Mouse (Mus musculus): ENCODE data around the gene Atg9a. TPM values are rescaled to one million over a fixed set of nuclear protein-coding genes. Genes with fewer than 3 reads are reported as not detected.
A peak's percentile ranks its signal among the peaks of the same experiment; 100 is the strongest.

Atg9a gene
- polyA plus RNA-seq, 1 experiment from 2014 or later, result 51.3 TPM

- Histone ChIP-seq H3K4me2 (ENCODE audit: low read depth, low read length) (no peak overlapping the region), H3K4me1 (ENCODE audit: control insufficient read depth, insufficient read depth, low read length) (no peaks in the 10 kb centered on the region), H3K36me3 (ENCODE audit: control insufficient read depth, insufficient read depth, low read length) (no peaks in the 10 kb centered on the region), H3K9ac (replicated peaks; ENCODE audit: low read depth, low read length) (no peak overlapping the region), H3K27me3 (ENCODE audit: control insufficient read depth, insufficient read depth, low read length) (no peaks in the 10 kb centered on the region), H3K9me3 (ENCODE audit: control insufficient read depth, low read length) (no peaks in the 10 kb centered on the region), H3K27ac (ENCODE audit: low read depth, low read length) (no peak overlapping the region), H3K4me3 (ENCODE audit: low read depth, low read length) (no peak overlapping the region)
- 78% methylated on average over 4 of the region's 4 CpGs for WGBS
- no peak for ATAC-seq (ENCODE audit: low read depth)
Measured at GRCm38 (mm10) chr1:75229158-75229557, 37.2 kb upstream of the Atg9a start.

- H3K27ac ChIP-seq (ENCODE audit: low read depth, low read length), result no peak overlapping the region
Measured at GRCm38 (mm10) chr1:75227653-75228052, 35.7 kb upstream of the Atg9a start.

GRCm38 (mm10) chr1:75226138-75226537 lies 34.1 kb upstream of the Atg9a start:
- Histone ChIP-seq H3K27ac (ENCODE audit: low read depth, low read length) (no peak overlapping the region), H3K4me3 (ENCODE audit: low read depth, low read length) (no peak overlapping the region), H3K9ac (replicated peaks; ENCODE audit: low read depth, low read length) (no peak overlapping the region), H3K9me3 (ENCODE audit: control insufficient read depth, low read length) (no peaks in the 10 kb centered on the region), H3K36me3 (ENCODE audit: control insufficient read depth, insufficient read depth, low read length) (no peaks in the 10 kb centered on the region), H3K4me2 (ENCODE audit: low read depth, low read length) (no peak overlapping the region), H3K27me3 (ENCODE audit: control insufficient read depth, insufficient read depth, low read length) (peaks cover 5% of the 10 kb centered on the region), H3K4me1 (ENCODE audit: control insufficient read depth, insufficient read depth, low read length) (no peaks in the 10 kb centered on the region)
- ATAC-seq (ENCODE audit: low read depth), result no peak
- 74% methylated on average over 2 of the region's 2 CpGs for WGBS

More at GRCm38 (mm10) chr1:75227653-75228052, 35.7 kb upstream of the Atg9a start:
- no peak overlapping the region for H3K4me3 ChIP-seq (ENCODE audit: low read depth, low read length)
- no peaks in the 10 kb centered on the region for H3K4me1 ChIP-seq (ENCODE audit: control insufficient read depth, insufficient read depth, low read length)
- H3K9ac ChIP-seq (replicated peaks; ENCODE audit: low read depth, low read length), result no peak overlapping the region
- WGBS, result 72% methylated on average over 1 of the region's 1 CpGs
- no peak overlapping the region for H3K4me2 ChIP-seq (ENCODE audit: low read depth, low read length)
- no peak for ATAC-seq (ENCODE audit: low read depth)
- H3K9me3 ChIP-seq (ENCODE audit: control insufficient read depth, low read length), result no peaks in the 10 kb centered on the region
- no peaks in the 10 kb centered on the region for H3K36me3 ChIP-seq (ENCODE audit: control insufficient read depth, insufficient read depth, low read length)
- 0 out of 2 replicates have a peak, but pooled peaks cover 2% of the 10 kb centered on the region for H3K27me3 ChIP-seq (ENCODE audit: control insufficient read depth, insufficient read depth, low read length)

- Histone ChIP-seq H3K36me3 (ENCODE audit: control insufficient read depth, insufficient read depth, low read length) (no peaks in the 10 kb centered on the region), H3K4me3 (ENCODE audit: low read depth, low read length) (no peak overlapping the region), H3K27me3 (ENCODE audit: control insufficient read depth, insufficient read depth, low read length) (peaks cover 12% of the 10 kb centered on the region), H3K9me3 (ENCODE audit: control insufficient read depth, low read length) (no peaks in the 10 kb centered on the region), H3K4me2 (ENCODE audit: low read depth, low read length) (no peak overlapping the region), H3K4me1 (ENCODE audit: control insufficient read depth, insufficient read depth, low read length) (no peaks in the 10 kb centered on the region), H3K27ac (ENCODE audit: low read depth, low read length) (no peak overlapping the region), H3K9ac (replicated peaks; ENCODE audit: low read depth, low read length) (no peak overlapping the region)
- WGBS, result 69% methylated on average over 3 of the region's 3 CpGs
- ATAC-seq (ENCODE audit: low read depth), result no peak
Measured at GRCm38 (mm10) chr1:75225473-75225872, 33.5 kb upstream of the Atg9a start.

GRCm38 (mm10) chr1:75223532-75223931 lies 31.5 kb upstream of the Atg9a start:
- no peaks in the 10 kb centered on the region for H3K9me3 ChIP-seq (ENCODE audit: control insufficient read depth, low read length)
- H3K9ac ChIP-seq (replicated peaks; ENCODE audit: low read depth, low read length), result no peak overlapping the region
- 74% methylated on average over 6 of the region's 6 CpGs for WGBS
- H3K27me3 ChIP-seq (ENCODE audit: control insufficient read depth, insufficient read depth, low read length), result peaks cover 23% of the 10 kb centered on the region
- ATAC-seq (ENCODE audit: low read depth), result no peak
- no peak overlapping the region for H3K27ac ChIP-seq (ENCODE audit: low read depth, low read length)
- H3K36me3 ChIP-seq (ENCODE audit: control insufficient read depth, insufficient read depth, low read length), result no peaks in the 10 kb centered on the region
- no peak overlapping the region for H3K4me3 ChIP-seq (ENCODE audit: low read depth, low read length)
- H3K4me2 ChIP-seq (ENCODE audit: low read depth, low read length), result no peak overlapping the region
- H3K4me1 ChIP-seq (ENCODE audit: control insufficient read depth, insufficient read depth, low read length), result peaks cover 5% of the 10 kb centered on the region; the same call in 1 of the 2 replicates

- Histone ChIP-seq H3K36me3 (ENCODE audit: control insufficient read depth, insufficient read depth, low read length) (no peaks in the 10 kb centered on the region), H3K4me3 (ENCODE audit: low read depth, low read length) (no peak overlapping the region), H3K4me2 (ENCODE audit: low read depth, low read length) (no peak overlapping the region), H3K27me3 (ENCODE audit: control insufficient read depth, insufficient read depth, low read length) (peaks cover 27% of the 10 kb centered on the region), H3K9ac (replicated peaks; ENCODE audit: low read depth, low read length) (no peak overlapping the region), H3K27ac (ENCODE audit: low read depth, low read length) (no peak overlapping the region), H3K9me3 (ENCODE audit: control insufficient read depth, low read length) (no peaks in the 10 kb centered on the region), H3K4me1 (ENCODE audit: control insufficient read depth, insufficient read depth, low read length) (peaks cover 10% of the 10 kb centered on the region; the same call in 1 of the 2 replicates)
- WGBS, result 85% methylated on average over 6 of the region's 6 CpGs
- ATAC-seq (ENCODE audit: low read depth), result no peak
Measured at GRCm38 (mm10) chr1:75222926-75223325, 30.9 kb upstream of the Atg9a start.

GRCm38 (mm10) chr1:75221538-75221937 lies 29.5 kb upstream of the Atg9a start:
- H3K4me2 ChIP-seq (ENCODE audit: low read depth, low read length), result no peak overlapping the region
- peaks cover 10% of the 10 kb centered on the region; the same call in 1 of the 2 replicates for H3K4me1 ChIP-seq (ENCODE audit: control insufficient read depth, insufficient read depth, low read length)
- ATAC-seq (ENCODE audit: low read depth), result no peak
- H3K36me3 ChIP-seq (ENCODE audit: control insufficient read depth, insufficient read depth, low read length), result no peaks in the 10 kb centered on the region
- no peak overlapping the region for H3K4me3 ChIP-seq (ENCODE audit: low read depth, low read length)
- 87% methylated on average over 3 of the region's 3 CpGs for WGBS
- no peaks in the 10 kb centered on the region for H3K9me3 ChIP-seq (ENCODE audit: control insufficient read depth, low read length)
- H3K9ac ChIP-seq (replicated peaks; ENCODE audit: low read depth, low read length), result no peak overlapping the region
- peaks cover 35% of the 10 kb centered on the region for H3K27me3 ChIP-seq (ENCODE audit: control insufficient read depth, insufficient read depth, low read length)
- no peak overlapping the region for H3K27ac ChIP-seq (ENCODE audit: low read depth, low read length)

- no peaks in the 10 kb centered on the region for H3K9me3 ChIP-seq (ENCODE audit: control insufficient read depth, low read length)
- peaks cover 5% of the 10 kb centered on the region; the same call in 1 of the 2 replicates for H3K36me3 ChIP-seq (ENCODE audit: control insufficient read depth, insufficient read depth, low read length)
- peak; percentile 57 for ATAC-seq (ENCODE audit: low read depth)
- peak within 1 kb of the TSS; percentile 51 for H3K9ac ChIP-seq (replicated peaks; ENCODE audit: low read depth, low read length)
- H3K4me3 ChIP-seq (ENCODE audit: low read depth, low read length), result peak within 1 kb of the TSS; percentile 44
- H3K27me3 ChIP-seq (ENCODE audit: control insufficient read depth, insufficient read depth, low read length), result peaks cover 35% of the 10 kb centered on the region
- under 1% methylated on average over 34 of the region's 34 CpGs for WGBS
- H3K4me1 ChIP-seq (ENCODE audit: control insufficient read depth, insufficient read depth, low read length), result peaks cover 10% of the 10 kb centered on the region; the same call in 1 of the 2 replicates
- H3K27ac ChIP-seq (ENCODE audit: low read depth, low read length), result no peak within 1 kb of the TSS
- peak within 1 kb of the TSS; percentile 78 for H3K4me2 ChIP-seq (ENCODE audit: low read depth, low read length)
Measured at GRCm38 (mm10) chr1:75219531-75219930, 27.5 kb upstream of the Atg9a start, which contains the start of gene Tuba4a. Gene Tuba4a (minus strand): TSS chr1:75219865.

- Histone ChIP-seq H3K4me2 (ENCODE audit: low read depth, low read length) (peak overlapping the region; percentile 78), H3K9ac (replicated peaks; ENCODE audit: low read depth, low read length) (peak overlapping the region; percentile 51), H3K27ac (ENCODE audit: low read depth, low read length) (no peak overlapping the region), H3K4me1 (ENCODE audit: control insufficient read depth, insufficient read depth, low read length) (peaks cover 10% of the 10 kb centered on the region; the same call in 1 of the 2 replicates), H3K36me3 (ENCODE audit: control insufficient read depth, insufficient read depth, low read length) (peaks cover 10% of the 10 kb centered on the region; the same call in 1 of the 2 replicates), H3K27me3 (ENCODE audit: control insufficient read depth, insufficient read depth, low read length) (peaks cover 35% of the 10 kb centered on the region), H3K4me3 (ENCODE audit: low read depth, low read length) (peak overlapping the region; percentile 44), H3K9me3 (ENCODE audit: control insufficient read depth, low read length) (no peaks in the 10 kb centered on the region)
- ATAC-seq (ENCODE audit: low read depth), result peak; percentile 90
- under 1% methylated on average over 22 of the region's 24 CpGs for WGBS
Measured at GRCm38 (mm10) chr1:75219078-75219477, 27.1 kb upstream of the Atg9a start.
